Mouse (Mus musculus): Measurements from ENCODE around the gene Tfe3. TPM values are rescaled to one million over a fixed set of nuclear protein-coding genes. Genes with fewer than 3 reads are reported as not detected.
"Not testable (repeated sequence)": the region's sequence is repeated elsewhere in the genome, so short reads cannot be mapped to it uniquely, and the experiment has no call there.

Gene Tfe3
- total RNA-seq, 2 experiments from 2014 or later: 18.2 to 20.2 TPM

GRCm38 (mm10) chrX:7795016-7795415, 32.7 kb downstream of the Tfe3 start:
- ATAC-seq (replicated peaks; ENCODE audit: low FRiP score, poor library complexity, severe bottlenecking): no peak

- peak; percentile 86 for ATAC-seq (replicated peaks; ENCODE audit: low FRiP score, poor library complexity, severe bottlenecking)
Measured at GRCm38 (mm10) chrX:7797327-7797726, 35.0 kb downstream of the Tfe3 start.

GRCm38 (mm10) chrX:7802157-7802556, 39.8 kb downstream of the Tfe3 start:
- ATAC-seq (replicated peaks; ENCODE audit: low FRiP score, poor library complexity, severe bottlenecking): not testable (repeated sequence)

GRCm38 (mm10) chrX:7815016-7815415, 52.7 kb downstream of the Tfe3 start:
- peak; percentile 98 for ATAC-seq (replicated peaks; ENCODE audit: low FRiP score, poor library complexity, severe bottlenecking)

- ATAC-seq (replicated peaks; ENCODE audit: low FRiP score, poor library complexity, severe bottlenecking): no peak
Measured at GRCm38 (mm10) chrX:7821865-7822779, 59.8 kb downstream of the Tfe3 start, which contains the start of gene Kcnd1. Gene Kcnd1 (plus strand): TSS chrX:7822289.

Other genes with a start within 250 kb of the Tfe3 start
- gene Foxp3, start 188.9 kb upstream of the Tfe3 start, total RNA-seq (2015; ENCODE audit: low replicate concordance): not detected in 2 replicates
- not detected in 2 replicates for gene Foxp3, start 188.9 kb upstream of the Tfe3 start, total RNA-seq (2017; ENCODE audit: low replicate concordance)
- gene Ppp1r3f, start 188.3 kb upstream of the Tfe3 start, total RNA-seq (2015; ENCODE audit: low replicate concordance): not detected in 2 replicates
- gene Ppp1r3f, start 188.3 kb upstream of the Tfe3 start, total RNA-seq (2017; ENCODE audit: low replicate concordance): 0.68 TPM in 1 of 2 replicates, not detected in the other
- gene Ccdc22, start 157.0 kb upstream of the Tfe3 start, total RNA-seq (2015; ENCODE audit: low replicate concordance): 3.1 and 4.0 TPM in 2 replicates
- gene Ccdc22, start 157.0 kb upstream of the Tfe3 start, total RNA-seq (2017; ENCODE audit: low replicate concordance): 6.0 and 6.4 TPM in 2 replicates
- gene Cacna1f, start 155.5 kb upstream of the Tfe3 start, total RNA-seq (2015; ENCODE audit: low replicate concordance): not detected in 2 replicates
- not detected in 2 replicates for gene Cacna1f, start 155.5 kb upstream of the Tfe3 start, total RNA-seq (2017; ENCODE audit: low replicate concordance)
- 15.6 TPM in 1 of 2 replicates, not detected in the other for gene Syp, start 124.1 kb upstream of the Tfe3 start, total RNA-seq (2015; ENCODE audit: low replicate concordance)
- gene Syp, start 124.1 kb upstream of the Tfe3 start, total RNA-seq (2017; ENCODE audit: low replicate concordance): 0.28 and 0.51 TPM in 2 replicates
- gene Prickle3, start 105.3 kb upstream of the Tfe3 start, total RNA-seq (2015; ENCODE audit: low replicate concordance): 2.5 and 5.0 TPM in 2 replicates
- gene Prickle3, start 105.3 kb upstream of the Tfe3 start, total RNA-seq (2017; ENCODE audit: low replicate concordance): 1.0 and 2.1 TPM in 2 replicates
- 137 and 180 TPM in 2 replicates for gene Plp2, start 91.2 kb upstream of the Tfe3 start, total RNA-seq (2015; ENCODE audit: low replicate concordance)
- 26.9 and 37.0 TPM in 2 replicates for gene Plp2, start 91.2 kb upstream of the Tfe3 start, total RNA-seq (2017; ENCODE audit: low replicate concordance)
- not detected in 2 replicates for gene Magix, start 81.3 kb upstream of the Tfe3 start, total RNA-seq (2015; ENCODE audit: low replicate concordance)
- 0.09 TPM in 1 of 2 replicates, not detected in the other for gene Magix, start 81.3 kb upstream of the Tfe3 start, total RNA-seq (2017; ENCODE audit: low replicate concordance)
- 7.9 and 13.4 TPM in 2 replicates for gene Gpkow, start 65.4 kb upstream of the Tfe3 start, total RNA-seq (2015; ENCODE audit: low replicate concordance)
- gene Gpkow, start 65.4 kb upstream of the Tfe3 start, total RNA-seq (2017; ENCODE audit: low replicate concordance): 9.0 and 11.3 TPM in 2 replicates
- 139 and 161 TPM in 2 replicates for gene Wdr45, start 48.2 kb upstream of the Tfe3 start, total RNA-seq (2015; ENCODE audit: low replicate concordance)
- 102 and 111 TPM in 2 replicates for gene Wdr45, start 48.2 kb upstream of the Tfe3 start, total RNA-seq (2017; ENCODE audit: low replicate concordance)
- not detected in 2 replicates for gene Gm45208, start 40.3 kb upstream of the Tfe3 start, total RNA-seq (2015; ENCODE audit: low replicate concordance)
- gene Gm45208, start 40.3 kb upstream of the Tfe3 start, total RNA-seq (2017; ENCODE audit: low replicate concordance): not detected in 2 replicates
- gene Praf2, start 34.1 kb upstream of the Tfe3 start, total RNA-seq (2015; ENCODE audit: low replicate concordance): 4.8 and 10.0 TPM in 2 replicates
- gene Praf2, start 34.1 kb upstream of the Tfe3 start, total RNA-seq (2017; ENCODE audit: low replicate concordance): 1.5 and 2.8 TPM in 2 replicates
- gene Ccdc120, start 11.7 kb upstream of the Tfe3 start, total RNA-seq (2015; ENCODE audit: low replicate concordance): not detected in 2 replicates
- 1.8 TPM in 1 of 2 replicates, not detected in the other for gene Ccdc120, start 11.7 kb upstream of the Tfe3 start, total RNA-seq (2017; ENCODE audit: low replicate concordance)
- gene Gripap1, start 27.2 kb downstream of the Tfe3 start, total RNA-seq (2015; ENCODE audit: low replicate concordance): 146 and 177 TPM in 2 replicates
- 200 and 207 TPM in 2 replicates for gene Gripap1, start 27.2 kb downstream of the Tfe3 start, total RNA-seq (2017; ENCODE audit: low replicate concordance)
- gene Kcnd1, start 59.7 kb downstream of the Tfe3 start, total RNA-seq (2015; ENCODE audit: low replicate concordance): 4.8 and 5.4 TPM in 2 replicates
- gene Kcnd1, start 59.7 kb downstream of the Tfe3 start, total RNA-seq (2017; ENCODE audit: low replicate concordance): 3.6 and 4.5 TPM in 2 replicates
- gene Otud5, start 78.8 kb downstream of the Tfe3 start, total RNA-seq (2015; ENCODE audit: low replicate concordance): 399 and 555 TPM in 2 replicates
- 691 and 1,009 TPM in 2 replicates for gene Otud5, start 78.8 kb downstream of the Tfe3 start, total RNA-seq (2017; ENCODE audit: low replicate concordance)
- gene Pim2, start 115.7 kb downstream of the Tfe3 start, total RNA-seq (2015; ENCODE audit: low replicate concordance): 41.9 and 42.8 TPM in 2 replicates
- gene Pim2, start 115.7 kb downstream of the Tfe3 start, total RNA-seq (2017; ENCODE audit: low replicate concordance): 30.4 and 31.3 TPM in 2 replicates
- 1.5 and 3.1 TPM in 2 replicates for gene Slc35a2, start 121.5 kb downstream of the Tfe3 start, total RNA-seq (2015; ENCODE audit: low replicate concordance)
- 10.0 and 10.9 TPM in 2 replicates for gene Slc35a2, start 121.5 kb downstream of the Tfe3 start, total RNA-seq (2017; ENCODE audit: low replicate concordance)
- gene Pqbp1, start 136.7 kb downstream of the Tfe3 start, total RNA-seq (2015; ENCODE audit: low replicate concordance): 7.3 and 8.4 TPM in 2 replicates
- 39.3 and 41.1 TPM in 2 replicates for gene Pqbp1, start 136.7 kb downstream of the Tfe3 start, total RNA-seq (2017; ENCODE audit: low replicate concordance)
- 20.2 and 52.2 TPM in 2 replicates for gene Timm17b, start 136.8 kb downstream of the Tfe3 start, total RNA-seq (2015; ENCODE audit: low replicate concordance)
- 8.9 and 33.2 TPM in 2 replicates for gene Timm17b, start 136.8 kb downstream of the Tfe3 start, total RNA-seq (2017; ENCODE audit: low replicate concordance)
- not detected in 2 replicates for gene Gm10491, start 145.3 kb downstream of the Tfe3 start, total RNA-seq (2015; ENCODE audit: low replicate concordance)
- gene Gm10491, start 145.3 kb downstream of the Tfe3 start, total RNA-seq (2017; ENCODE audit: low replicate concordance): not detected in 2 replicates
- gene Gm10490, start 147.0 kb downstream of the Tfe3 start, total RNA-seq (2015; ENCODE audit: low replicate concordance): not detected in 2 replicates
- not detected in 2 replicates for gene Gm10490, start 147.0 kb downstream of the Tfe3 start, total RNA-seq (2017; ENCODE audit: low replicate concordance)
- gene Pcsk1n, start 157.3 kb downstream of the Tfe3 start, total RNA-seq (2015; ENCODE audit: low replicate concordance): not detected in 2 replicates
- gene Pcsk1n, start 157.3 kb downstream of the Tfe3 start, total RNA-seq (2017; ENCODE audit: low replicate concordance): not detected in 2 replicates
- not detected in 2 replicates for gene Eras, start 166.0 kb downstream of the Tfe3 start, total RNA-seq (2015; ENCODE audit: low replicate concordance)
- not detected in 2 replicates for gene Eras, start 166.0 kb downstream of the Tfe3 start, total RNA-seq (2017; ENCODE audit: low replicate concordance)
- gene Hdac6, start 185.3 kb downstream of the Tfe3 start, total RNA-seq (2015; ENCODE audit: low replicate concordance): 5.0 and 9.0 TPM in 2 replicates
- gene Hdac6, start 185.3 kb downstream of the Tfe3 start, total RNA-seq (2017; ENCODE audit: low replicate concordance): 2.4 and 6.8 TPM in 2 replicates
- 45.1 and 78.6 TPM in 2 replicates for gene Gata1, start 215.5 kb downstream of the Tfe3 start, total RNA-seq (2015; ENCODE audit: low replicate concordance)
- gene Gata1, start 215.5 kb downstream of the Tfe3 start, total RNA-seq (2017; ENCODE audit: low replicate concordance): 29.3 and 49.9 TPM in 2 replicates